Mouse (Mus musculus) erythroid progenitor cell, adult 5-6 weeks (primary cell): ENCODE data around the gene Alg9. TPM values are rescaled to one million over a fixed set of nuclear protein-coding genes. Genes with fewer than 3 reads are reported as not detected.

ENCODE experiments used
- ATAC-seq: replicated peaks from 2 replicates; pipeline ENCODE4 v1.8.0; 2016; ENCODE audit warnings: moderate number of reproducible peaks, mild to moderate bottlenecking, moderate TSS enrichment, inconsistent platforms; ENCODE audit not compliant: poor library complexity, low FRiP score, severe bottlenecking
- total RNA-seq, 2 experiments: library from RNA; stranded (forward) in 1 of 2; stranded (reverse) in 1 of 2; fragments of 150-400 nt in 1 of 2; fragments of 186-747, 209-891 nt in 1 of 2; gene quantifications; 2 replicates each; pipeline versions ENCODE4 v1.2.3 to v1.2.4; 2015 to 2017; ENCODE audit warnings: low replicate concordance in 2 of 2

The Alg9 gene
- total RNA-seq, 2 experiments from 2014 or later: 11.4 to 16.8 TPM

GRCm38 (mm10) chr9:50809146-50809545 is 34.3 kb downstream of the Alg9 start:
- ATAC-seq: no peak

DNA sequence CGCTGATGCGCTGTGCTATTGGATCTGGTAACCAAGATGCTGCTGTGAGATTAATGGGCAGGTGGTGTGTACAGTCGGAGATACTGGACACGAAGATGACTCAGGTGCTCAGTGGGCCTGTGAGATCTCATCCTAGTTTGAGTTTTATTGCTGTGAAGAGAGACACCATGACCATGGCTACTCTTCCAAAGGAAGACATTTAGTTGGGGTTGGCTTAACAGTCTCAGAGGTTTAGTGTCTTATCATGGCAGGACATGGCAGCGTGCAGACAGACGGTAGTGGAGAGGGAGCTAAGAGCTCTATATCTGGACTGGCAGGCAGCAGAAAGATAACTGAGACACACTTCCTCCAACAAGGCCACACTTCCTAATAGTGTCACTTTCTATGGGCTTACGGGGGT is 36.4 kb downstream of the Alg9 start:
- ATAC-seq: peak; percentile 87

DNA sequence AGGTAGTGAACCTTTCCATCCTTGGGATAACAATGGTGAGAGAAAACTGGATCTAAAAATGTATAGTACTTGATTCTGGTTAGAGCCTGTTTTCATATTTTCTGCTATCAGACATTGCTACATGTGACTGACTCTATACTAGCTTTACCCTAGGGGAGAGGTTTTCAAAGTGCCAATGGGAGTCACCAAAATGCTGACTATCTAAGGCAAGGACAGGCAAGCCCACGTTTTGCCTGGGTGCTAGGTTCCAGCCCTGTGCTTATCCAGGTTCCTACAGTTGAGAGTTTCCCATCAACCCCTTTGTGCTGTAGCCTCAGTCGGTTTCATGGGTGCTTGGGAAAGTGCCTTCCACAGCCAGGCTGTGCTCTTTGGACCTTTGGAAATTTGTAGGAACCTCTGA is 36.9 kb downstream of the Alg9 start:
- peak; percentile 60 for ATAC-seq

DNA sequence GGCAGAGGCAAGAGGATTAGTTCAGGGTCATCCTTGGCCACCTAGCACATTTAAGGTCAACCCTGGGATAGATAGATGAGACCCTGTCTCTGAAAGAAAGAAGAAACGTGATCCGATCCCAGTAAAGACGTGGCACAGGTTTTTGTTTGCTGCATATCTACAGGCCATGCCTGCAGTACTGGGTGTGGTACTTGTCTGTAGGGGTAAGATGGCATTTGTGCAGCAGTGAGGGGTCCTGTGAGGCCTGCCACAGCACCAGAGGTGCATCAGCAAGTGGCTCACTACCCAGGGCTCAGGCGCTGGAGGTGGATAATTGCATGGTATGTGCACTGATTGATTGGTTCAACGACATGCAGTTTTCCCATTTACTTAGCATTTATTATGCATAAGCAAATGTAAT is 39.0 kb downstream of the Alg9 start:
- ATAC-seq: peak; percentile 43

DNA sequence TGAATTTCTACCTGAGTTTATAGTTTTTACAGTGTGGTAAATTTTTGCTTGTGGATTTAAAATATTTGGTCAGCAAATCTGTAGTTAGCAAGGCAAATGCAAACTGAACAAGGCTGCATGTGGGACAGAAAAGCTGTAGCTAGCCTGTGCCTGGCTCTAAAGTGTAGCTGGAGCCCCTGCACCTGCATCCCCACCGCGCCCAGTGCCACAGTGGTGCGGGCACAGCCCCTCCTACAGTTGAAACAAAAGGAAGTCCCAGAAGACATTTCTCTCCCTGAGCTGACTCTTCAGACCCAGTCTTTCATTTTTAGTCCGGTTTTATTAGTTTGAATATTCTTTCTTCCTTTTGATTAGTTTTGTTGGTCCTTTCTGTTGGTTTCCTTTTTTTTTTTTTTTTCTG is 40.8 kb downstream of the Alg9 start:
- ATAC-seq: no peak

DNA sequence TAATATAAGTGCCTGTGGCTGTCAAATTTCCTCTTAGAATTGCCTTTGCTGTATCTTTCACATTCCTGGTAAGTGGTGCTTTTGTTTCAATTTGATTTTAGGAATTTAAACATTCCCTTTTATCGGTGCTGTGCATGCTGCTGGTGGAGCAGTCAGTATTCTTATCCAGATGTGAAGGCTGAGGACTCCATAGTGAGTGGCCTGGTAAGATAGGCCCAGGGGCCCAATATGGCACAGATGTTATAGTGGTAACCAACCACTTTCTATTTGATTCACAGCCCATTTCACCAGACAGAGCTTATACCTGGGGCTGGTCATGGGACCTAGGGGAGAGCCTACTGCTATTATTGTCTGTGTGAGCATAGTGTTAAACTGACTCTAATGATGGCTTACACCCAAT is 41.7 kb downstream of the Alg9 start:
- peak; percentile 92 for ATAC-seq

- no peak for ATAC-seq
Measured at GRCm38 (mm10) chr9:50818050-50818449, 43.2 kb downstream of the Alg9 start.

DNA sequence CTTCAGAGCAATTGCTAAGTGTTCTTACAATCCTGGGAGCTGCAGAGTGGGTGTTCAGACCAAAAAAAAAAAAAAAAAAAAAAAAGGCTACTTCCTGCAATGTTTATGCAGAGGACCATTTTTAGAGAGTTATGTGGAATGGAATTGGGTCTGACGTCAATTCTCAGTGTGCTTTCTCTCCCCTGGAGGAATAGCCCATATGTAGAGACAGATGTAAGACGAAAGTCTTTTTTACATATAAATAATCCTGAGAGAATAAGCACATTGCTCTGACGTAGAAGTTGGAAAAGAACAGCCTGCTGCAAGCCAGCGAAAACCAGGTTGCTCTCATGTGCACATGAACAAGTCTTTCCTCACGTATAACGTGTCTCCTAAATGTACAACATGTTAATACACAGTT is 44.9 kb downstream of the Alg9 start:
- no peak for ATAC-seq

GRCm38 (mm10) chr9:50821651-50822050 is 46.8 kb downstream of the Alg9 start:
- ATAC-seq: no peak

- no peak for ATAC-seq
Measured at GRCm38 (mm10) chr9:50822216-50822615, 47.4 kb downstream of the Alg9 start.

DNA sequence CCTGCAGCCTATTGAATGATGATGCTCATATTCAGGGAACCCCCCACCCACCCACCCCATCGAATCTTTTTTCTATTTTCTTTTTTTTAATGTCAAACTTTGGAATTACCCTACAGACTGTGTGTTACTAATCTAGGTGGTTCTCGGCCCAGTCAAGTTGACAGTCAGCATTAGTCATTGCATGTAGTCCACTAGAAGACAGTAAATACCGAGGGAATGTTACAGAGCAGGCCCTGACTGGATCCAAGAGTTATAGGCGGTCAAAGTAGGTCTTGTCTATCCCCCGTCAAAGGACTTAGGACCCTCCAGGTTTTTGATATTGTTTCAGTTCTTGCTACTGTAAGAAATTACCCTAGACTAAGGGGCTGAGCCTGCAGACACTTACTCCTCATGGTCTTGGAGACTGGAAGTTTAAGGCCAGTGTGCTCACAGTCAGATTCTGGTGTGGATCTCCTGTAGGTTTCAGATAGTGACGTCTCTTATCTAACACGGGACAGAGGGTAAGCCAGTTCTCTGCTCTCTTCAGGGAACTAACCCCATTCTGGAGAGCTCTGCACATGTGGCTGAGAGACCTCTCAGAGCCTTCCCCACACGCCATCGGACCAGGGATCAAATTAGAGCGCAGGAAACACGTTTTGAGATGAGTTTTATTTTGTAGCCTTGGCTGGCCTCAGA is 49.1 kb downstream of the Alg9 start:
- peak; percentile 96 for ATAC-seq

- ATAC-seq: no peak
Measured at GRCm38 (mm10) chr9:50831514-50831913, 56.7 kb downstream of the Alg9 start.

DNA sequence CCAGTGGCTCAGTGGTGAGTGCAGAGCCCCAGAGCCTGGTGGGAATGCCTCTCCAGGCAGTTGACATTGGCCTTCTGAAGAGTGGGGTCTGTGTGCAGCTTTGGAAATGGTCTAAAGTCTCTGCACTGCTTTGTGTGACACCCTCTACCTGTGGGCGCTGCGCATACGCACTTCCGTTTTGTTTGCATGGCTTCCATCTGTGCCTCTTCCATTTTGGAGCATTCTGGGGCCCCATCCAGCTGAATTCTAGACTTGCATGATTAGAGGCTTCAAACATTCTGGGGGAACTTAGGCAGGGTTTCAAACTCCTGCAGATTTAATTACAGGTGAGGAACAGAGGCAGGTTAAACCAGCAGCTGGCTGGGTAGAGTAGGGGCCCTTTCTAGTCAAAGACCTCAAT is 57.3 kb downstream of the Alg9 start:
- no peak for ATAC-seq

- ATAC-seq: 0 out of 2 replicates have a peak, but pooled peaks have one; percentile 61
Measured at GRCm38 (mm10) chr9:50832582-50832981, 57.8 kb downstream of the Alg9 start.

- ATAC-seq: no peak
Measured at GRCm38 (mm10) chr9:50833786-50834185, 59.0 kb downstream of the Alg9 start.

GRCm38 (mm10) chr9:50835068-50835705 is 60.4 kb downstream of the Alg9 start:
- no peak for ATAC-seq

DNA sequence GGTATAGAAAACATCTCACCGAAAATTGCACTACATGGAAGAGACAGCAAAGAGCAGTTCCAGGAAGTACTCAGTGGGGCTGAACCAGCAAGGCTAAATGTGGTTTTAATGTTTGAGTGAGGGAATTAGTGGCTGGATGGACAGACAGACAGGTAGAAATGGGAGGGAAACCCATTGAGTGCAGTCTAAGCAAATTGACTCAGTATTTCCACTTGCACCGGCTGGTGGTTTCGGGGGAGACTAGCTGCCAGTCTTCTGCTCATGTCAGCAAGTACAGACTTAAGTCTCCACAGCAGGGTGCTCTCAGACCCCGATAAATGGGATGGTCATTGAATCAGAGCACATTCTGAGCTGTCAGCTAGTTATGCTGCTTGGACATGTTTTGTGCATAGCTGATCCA is 61.3 kb downstream of the Alg9 start:
- ATAC-seq: no peak

GRCm38 (mm10) chr9:50841079-50841789 is 66.4 kb downstream of the Alg9 start:
- peak; percentile 61 for ATAC-seq

DNA sequence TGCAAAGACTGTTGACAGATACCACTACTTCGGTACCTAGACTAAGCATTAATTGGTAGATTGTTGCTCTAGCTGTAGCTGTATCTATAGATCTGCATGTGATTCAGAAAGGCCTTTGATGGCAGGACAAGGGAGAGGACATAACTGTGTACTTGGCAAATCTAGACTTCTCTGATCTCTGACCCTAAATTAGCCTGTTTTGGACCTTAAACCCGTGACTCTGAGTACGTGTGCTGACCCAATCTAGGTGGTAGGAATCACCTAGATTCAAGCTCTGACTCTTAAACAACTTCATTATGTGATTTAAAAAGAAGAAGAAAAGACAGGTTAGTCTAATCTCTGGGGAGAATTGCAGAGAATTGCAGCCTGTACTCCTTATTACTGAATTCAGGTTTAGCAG is 70.3 kb downstream of the Alg9 start, which contains the start of gene Ppp2r1b:
Gene Ppp2r1b (plus strand): TSS at position 221 of the 400 bp plus-strand sequence.
- ATAC-seq: no peak

- ATAC-seq: no peak
Measured at GRCm38 (mm10) chr9:50845547-50845946, 70.7 kb downstream of the Alg9 start.

DNA sequence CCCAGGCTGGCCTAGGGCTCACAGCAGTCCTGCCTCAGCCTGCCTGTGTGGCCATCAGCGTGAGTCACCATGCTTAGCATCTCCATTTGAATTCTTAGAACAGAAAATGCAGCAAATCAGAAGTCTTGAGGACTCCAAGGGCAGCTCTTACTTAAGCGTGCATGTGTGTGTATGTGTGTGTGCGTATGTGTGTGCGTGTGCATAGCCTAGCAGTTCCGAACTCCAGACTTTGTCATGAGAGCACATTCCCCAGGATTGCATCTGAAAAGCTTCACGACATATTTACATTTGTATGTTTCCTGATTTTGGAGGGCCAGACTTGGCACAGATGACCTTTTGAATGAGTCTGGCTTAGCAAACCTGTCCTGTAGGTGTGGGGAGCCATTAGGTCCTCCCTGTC is 72.3 kb downstream of the Alg9 start:
- no peak for ATAC-seq
